Mouse (Mus musculus): ENCODE data around the gene Neu3. TPM values are rescaled to one million over a fixed set of nuclear protein-coding genes. Genes with fewer than 3 reads are reported as not detected.

The Neu3 gene
- total RNA-seq (2012; rRNA removed), result 2.2 and 2.4 TPM in 2 replicates

- Histone ChIP-seq H3K4me1 (ENCODE audit: control insufficient read depth in 2 of 2, insufficient read depth in 2 of 2, low read length in 2 of 2, poor library complexity in 1 of 2) (peaks cover 2 to 3% of the 10 kb centered on the region in 2 experiments; a peak in 1 of 4 replicates), H3K27ac (ENCODE audit: insufficient read depth, low read depth, low read length, poor library complexity, severe bottlenecking) (no peak within 1 kb of the TSS), H3K9me3 (ENCODE audit: control insufficient read depth, insufficient read depth, low read depth, low read length) (no peaks in the 10 kb centered on the region), H3K36me3 (ENCODE audit: control insufficient read depth, insufficient read depth, low read length, poor library complexity, severe bottlenecking) (no peaks in the 10 kb centered on the region), H3K4me3 (ENCODE audit: insufficient read depth in 1 of 2, low read depth in 1 of 2, low read length in 2 of 2, poor library complexity in 1 of 2, severe bottlenecking in 1 of 2) (peak within 1 kb of the TSS; percentile 67 to 82), H3K9ac (ENCODE audit: insufficient read depth, low read depth, low read length, poor library complexity, severe bottlenecking) (peak within 1 kb of the TSS; percentile 78)
- no peak for TF ChIP-seq ZC3H11A (IDR thresholded peaks at IDR 0.05; ENCODE audit: borderline replicate concordance, low read depth, low read length)
- peak; percentile 74; the same call in 1 of the 2 replicates for TF ChIP-seq HCFC1 (IDR thresholded peaks at IDR 0.05; ENCODE audit: borderline replicate concordance, insufficient read depth, low read length)
- peak; percentile 90 for DNase-seq (ENCODE audit: low read depth, low spot score)
- in situ Hi-C loops (cut with MboI; ENCODE audit: low sequenced_read_pairs in 2 of 2, unreplicated experiment in 2 of 2), result no loop called here
Observed at GRCm38 (mm10) chr7:99828083-99828570, at the start of gene Neu3. Gene Neu3, minus strand, starts transcription at chr7:99828417.

- no peak overlapping the region for H3K4me3 ChIP-seq (ENCODE audit: insufficient read depth in 1 of 2, low read depth in 1 of 2, low read length in 2 of 2, poor library complexity in 1 of 2, severe bottlenecking in 1 of 2)
- peak; percentile 70 for DNase-seq (ENCODE audit: low read depth, low spot score)
- no peaks in the 10 kb centered on the region for H3K36me3 ChIP-seq (ENCODE audit: control insufficient read depth, insufficient read depth, low read length, poor library complexity, severe bottlenecking)
- no peak overlapping the region for H3K9ac ChIP-seq (ENCODE audit: insufficient read depth, low read depth, low read length, poor library complexity, severe bottlenecking)
- H3K27ac ChIP-seq (ENCODE audit: insufficient read depth, low read depth, low read length, poor library complexity, severe bottlenecking), result no peak overlapping the region
- H3K4me1 ChIP-seq (ENCODE audit: control insufficient read depth in 2 of 2, insufficient read depth in 2 of 2, low read length in 2 of 2, poor library complexity in 1 of 2), result no peaks in the 10 kb centered on the region
- in situ Hi-C loops (cut with MboI; ENCODE audit: low sequenced_read_pairs in 2 of 2, unreplicated experiment in 2 of 2), result no loop called here
- TF ChIP-seq ZC3H11A (IDR thresholded peaks at IDR 0.05; ENCODE audit: borderline replicate concordance, low read depth, low read length), result peak; percentile 66; the same call in 1 of the 2 replicates
- TF ChIP-seq HCFC1 (IDR thresholded peaks at IDR 0.05; ENCODE audit: borderline replicate concordance, insufficient read depth, low read length), result no peak
- H3K9me3 ChIP-seq (ENCODE audit: control insufficient read depth, insufficient read depth, low read depth, low read length), result no peaks in the 10 kb centered on the region
Observed at GRCm38 (mm10) chr7:99876345-99876744, 48.1 kb upstream of the Neu3 start.

- TF ChIP-seq CHD2 (IDR thresholded peaks at IDR 0.05; ENCODE audit: low read depth, low read length) (no peak), ZNF384 (IDR thresholded peaks at IDR 0.05; ENCODE audit: low read depth, low read length) (no peak), ZC3H11A (IDR thresholded peaks at IDR 0.05; ENCODE audit: borderline replicate concordance, low read depth, low read length) (no peak), MAFK (IDR thresholded peaks at IDR 0.05; ENCODE audit: insufficient read depth, low read depth, low read length) (no peak), HCFC1 (IDR thresholded peaks at IDR 0.05; ENCODE audit: borderline replicate concordance, insufficient read depth, low read length) (no peak)
- no peak overlapping the region for H3K4me3 ChIP-seq (ENCODE audit: insufficient read depth in 1 of 2, low read depth in 1 of 2, low read length in 2 of 2, poor library complexity in 1 of 2, severe bottlenecking in 1 of 2)
- DNase-seq (ENCODE audit: low read depth, low spot score), result no peak
- no peak overlapping the region for H3K27ac ChIP-seq (ENCODE audit: insufficient read depth, low read depth, low read length, poor library complexity, severe bottlenecking)
- no peaks in the 10 kb centered on the region for H3K36me3 ChIP-seq (ENCODE audit: control insufficient read depth, insufficient read depth, low read length, poor library complexity, severe bottlenecking)
- H3K4me1 ChIP-seq (ENCODE audit: control insufficient read depth in 2 of 2, insufficient read depth in 2 of 2, low read length in 2 of 2, poor library complexity in 1 of 2), result no peaks in the 10 kb centered on the region
- no peaks in the 10 kb centered on the region for H3K9me3 ChIP-seq (ENCODE audit: control insufficient read depth, insufficient read depth, low read depth, low read length)
- in situ Hi-C loops (cut with MboI; ENCODE audit: low sequenced_read_pairs in 2 of 2, unreplicated experiment in 2 of 2), result no loop called here
- H3K9ac ChIP-seq (ENCODE audit: insufficient read depth, low read depth, low read length, poor library complexity, severe bottlenecking), result no peak overlapping the region
Observed at GRCm38 (mm10) chr7:99875891-99876290, 47.7 kb upstream of the Neu3 start.

- in situ Hi-C loops (cut with MboI; ENCODE audit: low sequenced_read_pairs in 2 of 2, unreplicated experiment in 2 of 2), result no loop called here
- H3K9ac ChIP-seq (ENCODE audit: insufficient read depth, low read depth, low read length, poor library complexity, severe bottlenecking), result no peak overlapping the region
- no peaks in the 10 kb centered on the region for H3K36me3 ChIP-seq (ENCODE audit: control insufficient read depth, insufficient read depth, low read length, poor library complexity, severe bottlenecking)
- no peaks in the 10 kb centered on the region for H3K9me3 ChIP-seq (ENCODE audit: control insufficient read depth, insufficient read depth, low read depth, low read length)
- TF ChIP-seq ZNF384 (IDR thresholded peaks at IDR 0.05; ENCODE audit: low read depth, low read length) (no peak), MAFK (IDR thresholded peaks at IDR 0.05; ENCODE audit: insufficient read depth, low read depth, low read length) (no peak), ZC3H11A (IDR thresholded peaks at IDR 0.05; ENCODE audit: borderline replicate concordance, low read depth, low read length) (no peak), CHD2 (IDR thresholded peaks at IDR 0.05; ENCODE audit: low read depth, low read length) (no peak), HCFC1 (IDR thresholded peaks at IDR 0.05; ENCODE audit: borderline replicate concordance, insufficient read depth, low read length) (no peak)
- DNase-seq (ENCODE audit: low read depth, low spot score), result no peak
- H3K4me1 ChIP-seq (ENCODE audit: control insufficient read depth in 2 of 2, insufficient read depth in 2 of 2, low read length in 2 of 2, poor library complexity in 1 of 2), result no peaks in the 10 kb centered on the region
- H3K27ac ChIP-seq (ENCODE audit: insufficient read depth, low read depth, low read length, poor library complexity, severe bottlenecking), result no peak overlapping the region
- H3K4me3 ChIP-seq (ENCODE audit: insufficient read depth in 1 of 2, low read depth in 1 of 2, low read length in 2 of 2, poor library complexity in 1 of 2, severe bottlenecking in 1 of 2), result no peak overlapping the region
Observed at GRCm38 (mm10) chr7:99873965-99874364, 45.7 kb upstream of the Neu3 start.

- TF ChIP-seq CHD2 (IDR thresholded peaks at IDR 0.05; ENCODE audit: low read depth, low read length), result no peak
- no peak for TF ChIP-seq ZC3H11A (IDR thresholded peaks at IDR 0.05; ENCODE audit: borderline replicate concordance, low read depth, low read length)
- TF ChIP-seq HCFC1 (IDR thresholded peaks at IDR 0.05; ENCODE audit: borderline replicate concordance, insufficient read depth, low read length), result no peak
- TF ChIP-seq ZNF384 (IDR thresholded peaks at IDR 0.05; ENCODE audit: low read depth, low read length), result no peak
- no peak for TF ChIP-seq MAFK (IDR thresholded peaks at IDR 0.05; ENCODE audit: insufficient read depth, low read depth, low read length)
- in situ Hi-C loops (cut with MboI; ENCODE audit: low sequenced_read_pairs in 2 of 2, unreplicated experiment in 2 of 2), result no loop called here
Observed at GRCm38 (mm10) chr7:99869296-99869695, 41.1 kb upstream of the Neu3 start.

More at GRCm38 (mm10) chr7:99869296-99869695, 41.1 kb upstream of the Neu3 start:
- H3K36me3 ChIP-seq (ENCODE audit: control insufficient read depth, insufficient read depth, low read length, poor library complexity, severe bottlenecking), result no peaks in the 10 kb centered on the region
- H3K9ac ChIP-seq (ENCODE audit: insufficient read depth, low read depth, low read length, poor library complexity, severe bottlenecking), result no peak overlapping the region
- no peak overlapping the region for H3K4me3 ChIP-seq (ENCODE audit: insufficient read depth in 1 of 2, low read depth in 1 of 2, low read length in 2 of 2, poor library complexity in 1 of 2, severe bottlenecking in 1 of 2)
- no peak for DNase-seq (ENCODE audit: low read depth, low spot score)
- H3K9me3 ChIP-seq (ENCODE audit: control insufficient read depth, insufficient read depth, low read depth, low read length), result no peaks in the 10 kb centered on the region
- no peaks in the 10 kb centered on the region; a peak in 1 of 4 replicates for H3K4me1 ChIP-seq (ENCODE audit: control insufficient read depth in 2 of 2, insufficient read depth in 2 of 2, low read length in 2 of 2, poor library complexity in 1 of 2)
- no peak overlapping the region for H3K27ac ChIP-seq (ENCODE audit: insufficient read depth, low read depth, low read length, poor library complexity, severe bottlenecking)
